Mouse (Mus musculus): Measurements from ENCODE around the gene Hoxc11. TPM values are rescaled to one million over a fixed set of nuclear protein-coding genes. Genes with fewer than 3 reads are reported as not detected.

The Hoxc11 gene
- 1 to 10 TPM; 8.4 to 9.6 TPM for total RNA-seq (2021)
- long read RNA-seq, experiment 1, partial matches to known transcripts = 0 of 1 reads
- long read RNA-seq, experiment 1, other reads (novel, unspliced or antisense) = 1 of 1 reads
- long read RNA-seq, experiment 2 = 0 reads

DNA sequence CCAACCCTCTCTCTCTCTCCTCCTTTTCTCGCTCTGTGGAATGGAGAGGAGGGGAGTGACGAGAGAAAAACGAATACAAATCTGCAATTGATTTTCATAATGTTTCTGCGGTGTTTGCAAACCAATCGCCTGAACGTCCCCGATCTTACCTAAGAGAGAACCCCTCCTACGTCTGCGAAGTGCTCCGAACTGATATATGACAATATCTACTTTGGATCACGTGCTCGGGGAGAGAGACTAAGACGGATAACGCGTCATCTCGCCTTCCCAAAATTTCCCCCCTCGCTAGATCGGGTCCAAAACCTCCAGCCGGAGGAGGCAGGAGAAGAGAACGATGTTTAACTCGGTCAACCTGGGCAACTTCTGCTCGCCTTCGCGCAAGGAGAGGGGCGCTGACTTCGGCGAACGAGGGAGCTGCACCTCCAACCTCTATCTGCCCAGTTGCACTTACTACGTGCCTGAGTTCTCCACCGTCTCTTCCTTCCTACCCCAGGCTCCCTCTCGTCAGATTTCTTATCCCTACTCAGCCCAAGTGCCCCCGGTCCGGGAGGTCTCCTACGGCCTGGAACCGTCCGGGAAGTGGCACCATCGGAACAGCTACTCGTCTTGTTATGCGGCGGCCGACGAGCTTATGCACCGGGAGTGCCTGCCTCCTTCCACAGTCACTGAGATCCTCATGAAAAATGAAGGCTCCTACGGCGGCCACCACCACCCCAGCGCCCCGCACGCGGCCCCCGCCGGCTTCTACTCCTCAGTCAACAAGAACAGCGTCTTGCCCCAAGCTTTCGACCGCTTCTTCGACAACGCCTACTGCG is at the start of gene Hoxc11:
Gene Hoxc11 (plus strand): TSS at position 236 of the 815 bp plus-strand sequence.
- no peak for DNase-seq

DNA sequence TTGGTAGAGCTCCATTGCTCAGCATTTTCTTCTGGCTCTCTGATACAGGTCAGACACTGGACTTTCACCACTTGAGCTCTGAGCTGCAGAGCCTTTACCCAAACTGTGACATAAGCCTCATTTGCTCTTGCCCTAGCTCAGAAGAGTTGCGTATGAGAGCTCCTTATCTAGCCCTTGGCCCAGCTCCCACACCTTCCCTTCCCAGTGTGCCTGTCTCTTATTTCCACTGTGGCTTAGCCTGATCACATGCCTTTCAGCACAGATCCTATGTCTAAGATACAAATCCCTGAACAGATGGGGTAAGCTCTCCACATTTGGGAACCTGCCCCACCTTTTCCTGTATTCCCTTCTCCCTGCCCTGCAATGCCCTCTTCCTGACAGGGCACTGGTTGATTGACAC is 49.3 kb upstream of the Hoxc11 start:
- DNase-seq = no peak

DNA sequence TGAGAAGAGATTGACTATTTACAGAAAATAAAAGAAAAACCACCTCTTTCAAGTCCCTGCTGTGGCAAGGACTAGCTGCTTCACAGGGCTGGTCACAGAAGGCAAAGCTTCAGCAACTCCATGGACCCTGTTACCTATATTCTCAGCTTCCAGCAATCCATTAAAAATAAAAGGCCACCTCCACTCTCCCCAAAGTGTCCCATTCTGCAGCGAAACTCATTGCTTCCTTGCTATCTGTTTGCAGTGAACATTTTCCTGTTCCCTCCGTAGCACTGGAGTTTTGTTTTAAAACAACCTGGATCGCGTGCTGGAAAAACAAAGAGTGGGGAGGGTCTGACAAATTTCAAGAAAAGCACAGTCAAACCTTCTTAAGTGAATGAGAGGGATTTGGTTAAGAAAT is 44.7 kb upstream of the Hoxc11 start:
- DNase-seq = no peak

DNA sequence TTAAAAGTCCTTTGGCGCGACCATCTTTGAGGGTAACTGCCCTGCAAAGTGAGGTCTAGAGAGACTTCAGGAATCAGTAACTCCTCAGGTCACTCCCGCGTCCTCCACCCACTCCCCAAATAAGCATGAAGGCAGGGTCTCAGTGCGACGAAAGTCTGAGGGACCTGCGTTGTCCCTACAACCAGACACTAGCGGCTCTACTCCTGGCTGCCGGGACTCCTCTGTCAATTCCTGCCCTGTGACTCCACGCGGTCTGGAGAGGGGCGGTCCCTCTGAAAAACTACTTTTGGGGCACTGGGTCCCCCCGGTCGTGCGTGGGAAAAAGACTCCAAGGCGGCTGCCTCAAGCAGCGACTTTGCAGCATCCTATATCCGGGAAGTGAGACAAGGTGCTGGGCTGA is 44.2 kb upstream of the Hoxc11 start:
- DNase-seq = no peak

DNA sequence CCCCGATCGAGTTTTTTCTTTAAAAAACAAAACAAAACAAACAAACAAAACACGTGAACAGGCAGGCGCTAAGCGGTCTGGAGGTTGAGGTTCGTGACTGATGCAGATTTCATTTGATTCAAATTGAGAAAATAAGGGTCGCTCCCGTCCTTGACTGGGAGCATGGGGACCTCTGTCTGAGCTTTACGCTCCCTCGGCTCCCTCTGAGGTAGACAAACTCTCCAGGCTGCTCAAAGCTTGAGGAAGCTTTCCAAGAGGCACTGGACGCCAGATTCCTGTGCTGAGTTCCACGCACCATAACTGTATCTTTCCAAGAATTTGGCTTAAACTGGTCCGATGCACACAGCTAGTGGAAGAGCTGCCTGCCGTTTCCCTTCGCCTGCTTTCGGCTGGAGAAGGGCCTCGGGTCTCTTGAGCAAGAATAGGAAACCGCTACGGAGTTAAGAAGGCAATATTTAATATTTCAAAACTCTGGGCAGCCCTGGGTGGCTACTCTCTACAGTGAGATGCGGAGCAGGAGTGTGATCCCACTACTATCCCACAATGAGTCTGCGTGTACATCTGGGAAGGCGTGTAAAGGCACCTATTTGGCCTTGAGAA is 43.6 kb upstream of the Hoxc11 start:
- no peak for DNase-seq

DNA sequence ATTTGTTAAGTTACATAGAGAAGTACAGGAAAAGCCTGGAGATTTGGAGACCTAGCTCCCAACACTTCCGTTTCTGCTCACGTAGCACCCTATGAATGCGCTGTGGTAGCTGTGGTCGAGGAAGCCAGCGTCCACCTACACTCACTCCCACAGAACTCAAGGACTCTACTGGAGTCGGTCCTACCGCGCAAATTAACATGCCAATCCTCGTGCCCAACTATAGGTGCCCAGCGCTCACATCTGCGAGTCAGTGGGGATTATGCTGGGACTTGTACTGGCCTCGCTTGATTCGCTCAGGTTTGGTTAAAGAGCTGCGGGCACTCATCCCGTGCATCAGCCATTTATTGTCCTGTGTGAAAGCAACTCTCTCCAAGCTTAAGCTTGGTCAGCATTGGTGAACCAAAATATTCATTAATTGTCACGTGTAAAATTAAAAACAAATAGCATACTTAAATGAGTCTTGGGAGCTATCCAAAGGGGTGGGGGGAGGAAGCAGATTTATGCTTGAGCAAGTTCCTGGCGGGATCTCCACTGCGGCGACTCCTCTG is 41.1 kb upstream of the Hoxc11 start:
- no peak for DNase-seq

DNA sequence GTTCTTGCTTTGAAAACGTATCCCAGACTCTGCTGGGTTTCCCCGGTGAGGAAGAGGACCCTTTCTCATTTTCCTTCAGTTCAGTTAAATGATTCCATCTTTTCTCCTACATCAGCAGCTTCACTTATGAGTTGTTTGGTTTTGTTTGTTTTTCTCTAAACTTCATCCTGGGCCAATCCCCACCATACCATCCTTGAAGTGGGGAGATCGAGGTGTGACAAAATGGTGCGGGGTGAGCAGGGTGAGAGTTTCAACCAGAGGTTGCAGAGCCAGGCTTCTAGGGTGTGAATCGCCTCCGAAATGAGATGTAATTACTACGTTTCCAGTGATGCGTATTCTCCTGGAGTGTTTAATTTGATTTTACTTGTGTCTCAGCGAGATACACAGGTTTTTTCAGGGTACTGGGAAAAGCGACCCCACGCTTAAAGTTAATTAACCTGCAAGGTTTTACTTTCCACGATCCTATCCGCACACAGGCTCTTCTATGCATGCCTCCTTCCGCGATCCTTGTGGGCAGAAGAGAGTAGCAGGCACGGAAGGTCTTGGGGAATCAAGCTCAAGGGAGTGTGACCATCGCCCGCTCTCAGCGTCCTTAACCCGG is 36.2 kb upstream of the Hoxc11 start:
- DNase-seq = no peak

DNA sequence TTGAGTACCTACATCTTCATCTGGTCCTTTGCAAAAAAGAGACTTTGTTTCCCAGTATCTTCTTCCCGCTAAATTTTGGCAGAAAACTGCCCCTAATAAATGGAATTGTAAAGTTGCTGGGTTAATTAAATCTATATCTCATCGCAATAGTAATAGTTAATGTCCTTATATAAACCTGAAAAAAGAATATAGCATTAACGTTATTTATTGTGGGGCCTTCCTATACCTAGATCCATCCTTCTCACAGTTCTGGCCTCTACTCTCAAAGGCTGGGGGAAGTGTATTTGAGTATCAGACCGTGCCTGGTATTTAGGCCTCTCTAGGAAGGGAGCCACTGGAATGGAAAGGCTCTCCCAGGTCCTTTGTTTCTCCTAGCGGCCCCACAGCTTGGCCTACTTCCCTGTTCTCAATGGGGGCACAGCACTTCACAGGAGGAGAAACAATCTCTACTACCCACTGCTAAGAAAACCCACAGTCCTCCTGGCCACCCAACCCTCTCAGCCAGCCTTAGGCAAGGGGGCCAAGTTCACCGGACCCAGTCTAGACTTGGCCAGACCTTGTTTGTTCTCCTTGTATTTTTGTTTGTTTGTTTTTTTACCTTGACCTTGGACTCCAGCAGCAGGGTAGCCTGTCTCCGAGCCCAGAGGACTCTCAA is 35.5 kb upstream of the Hoxc11 start:
- no peak for DNase-seq

DNA sequence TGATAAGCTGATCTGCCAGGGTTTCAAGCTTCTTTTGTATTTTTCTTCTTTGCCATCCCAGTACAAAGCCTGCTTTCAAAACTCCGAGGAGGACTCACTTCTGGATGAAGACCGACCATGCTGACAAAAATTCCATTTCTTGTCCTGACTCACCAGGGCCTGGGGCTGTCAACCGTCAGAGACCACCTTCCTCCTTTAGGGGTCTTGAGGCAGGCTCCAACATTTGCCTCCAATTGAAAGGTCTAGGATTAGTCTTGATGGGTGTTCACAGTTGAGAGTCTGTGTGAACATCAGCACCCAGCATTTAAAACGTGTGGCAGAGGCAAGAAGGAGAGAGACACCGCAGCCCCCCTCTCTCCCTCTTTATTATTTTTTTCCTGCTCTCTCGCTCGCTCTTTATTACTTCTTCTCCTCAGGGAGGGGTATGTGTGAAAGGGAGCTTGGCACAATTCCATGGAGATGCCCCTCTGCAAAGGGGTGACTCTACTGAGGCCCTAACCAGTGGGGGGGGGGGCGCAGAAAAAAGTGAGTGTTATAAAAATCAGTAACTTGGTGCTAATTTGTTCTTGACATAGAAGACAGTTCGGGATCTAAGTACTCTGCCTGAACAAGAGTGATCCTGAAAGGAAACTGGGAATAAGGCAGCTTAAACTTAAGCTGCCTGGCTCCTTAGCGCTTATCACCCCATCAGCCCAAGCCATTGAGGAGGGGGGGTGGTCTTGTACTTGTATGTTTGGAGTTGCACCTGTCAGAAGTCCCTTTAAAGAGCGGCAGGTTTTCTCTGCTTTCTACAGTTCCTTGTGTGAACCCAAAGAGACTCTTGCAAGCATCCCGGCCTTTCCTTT is 34.7 kb upstream of the Hoxc11 start:
- DNase-seq = no peak

DNA sequence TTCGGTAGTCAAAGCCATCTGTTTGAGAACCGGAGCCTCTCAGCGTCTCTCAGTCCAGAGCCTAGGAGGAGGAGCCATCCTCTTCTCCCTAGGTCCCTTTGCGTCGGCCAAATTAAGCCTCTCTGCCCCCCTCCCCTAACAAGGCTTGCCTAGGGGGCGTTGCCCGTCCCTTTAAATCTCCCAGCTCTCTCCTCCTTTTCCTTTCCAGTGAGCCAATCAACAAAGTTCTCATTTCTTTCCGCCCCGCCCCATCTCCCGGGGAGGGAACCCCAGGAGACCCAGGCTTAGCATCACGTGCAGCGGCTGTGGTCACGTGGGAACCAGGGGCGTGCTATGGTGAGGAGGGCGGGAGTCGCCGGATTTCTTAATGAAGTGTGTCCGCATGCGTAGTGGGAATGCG is 33.6 kb upstream of the Hoxc11 start:
- peak; percentile 67 for DNase-seq

DNA sequence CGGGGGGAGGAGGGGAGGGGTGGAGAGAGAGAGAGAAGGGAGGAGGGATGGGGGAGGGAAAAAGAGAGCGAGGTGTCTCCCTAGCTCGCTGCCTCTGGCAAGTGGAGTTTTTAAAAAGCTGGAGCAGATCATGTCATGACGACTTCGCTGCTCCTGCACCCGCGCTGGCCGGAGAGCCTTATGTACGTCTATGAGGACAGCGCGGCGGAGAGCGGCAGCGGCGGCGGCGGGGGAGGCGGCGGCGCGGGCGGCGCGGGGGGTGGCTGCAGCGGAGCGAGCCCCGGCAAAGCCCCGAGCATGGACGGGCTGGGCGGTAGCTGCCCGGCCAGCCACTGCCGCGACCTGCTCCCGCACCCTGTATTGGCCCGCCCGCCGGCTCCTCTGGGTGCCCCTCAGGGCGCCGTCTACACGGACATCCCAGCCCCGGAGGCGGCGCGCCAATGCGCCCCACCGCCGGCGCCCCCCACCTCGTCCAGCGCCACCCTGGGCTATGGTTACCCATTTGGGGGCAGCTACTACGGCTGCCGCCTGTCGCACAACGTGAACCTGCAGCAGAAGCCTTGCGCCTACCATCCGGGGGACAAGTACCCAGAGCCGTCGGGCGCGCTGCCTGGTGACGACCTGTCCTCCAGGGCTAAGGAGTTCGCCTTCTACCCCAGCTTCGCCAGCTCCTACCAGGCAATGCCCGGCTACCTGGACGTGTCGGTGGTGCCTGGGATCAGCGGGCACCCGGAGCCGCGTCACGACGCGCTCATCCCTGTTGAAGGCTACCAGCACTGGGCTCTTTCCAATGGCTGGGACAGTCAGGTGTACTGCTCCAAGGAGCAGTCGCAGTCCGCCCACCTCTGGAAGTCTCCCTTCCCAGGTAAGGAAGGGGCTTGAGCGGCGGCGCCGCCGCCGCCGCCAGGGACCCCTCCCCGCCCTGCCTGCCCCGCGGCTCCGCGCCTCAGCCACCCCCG is 32.9 kb upstream of the Hoxc11 start, which contains the start of gene Hoxc13:
Gene Hoxc13 (plus strand): TSS at position 51 of the 959 bp plus-strand sequence.
- DNase-seq = peak; percentile 30

DNA sequence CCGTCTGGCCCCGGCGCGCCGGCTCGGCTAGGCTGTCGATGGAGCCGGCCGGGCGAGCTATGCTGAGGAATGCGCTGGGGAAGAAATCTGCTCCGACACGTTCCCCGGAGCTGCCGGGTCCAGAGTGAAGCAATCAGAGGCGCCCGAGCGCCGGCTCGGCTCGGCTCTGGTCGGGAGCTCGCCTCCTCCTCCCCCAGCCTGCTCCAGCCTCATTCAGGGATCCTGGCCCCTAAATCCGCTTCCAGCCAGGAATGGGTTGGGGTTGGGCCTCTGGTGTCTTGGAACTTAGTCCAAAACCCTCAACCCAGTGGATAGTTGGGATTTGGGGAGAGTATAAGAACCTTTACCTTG is 32.2 kb upstream of the Hoxc11 start:
- peak; percentile 50 for DNase-seq

DNA sequence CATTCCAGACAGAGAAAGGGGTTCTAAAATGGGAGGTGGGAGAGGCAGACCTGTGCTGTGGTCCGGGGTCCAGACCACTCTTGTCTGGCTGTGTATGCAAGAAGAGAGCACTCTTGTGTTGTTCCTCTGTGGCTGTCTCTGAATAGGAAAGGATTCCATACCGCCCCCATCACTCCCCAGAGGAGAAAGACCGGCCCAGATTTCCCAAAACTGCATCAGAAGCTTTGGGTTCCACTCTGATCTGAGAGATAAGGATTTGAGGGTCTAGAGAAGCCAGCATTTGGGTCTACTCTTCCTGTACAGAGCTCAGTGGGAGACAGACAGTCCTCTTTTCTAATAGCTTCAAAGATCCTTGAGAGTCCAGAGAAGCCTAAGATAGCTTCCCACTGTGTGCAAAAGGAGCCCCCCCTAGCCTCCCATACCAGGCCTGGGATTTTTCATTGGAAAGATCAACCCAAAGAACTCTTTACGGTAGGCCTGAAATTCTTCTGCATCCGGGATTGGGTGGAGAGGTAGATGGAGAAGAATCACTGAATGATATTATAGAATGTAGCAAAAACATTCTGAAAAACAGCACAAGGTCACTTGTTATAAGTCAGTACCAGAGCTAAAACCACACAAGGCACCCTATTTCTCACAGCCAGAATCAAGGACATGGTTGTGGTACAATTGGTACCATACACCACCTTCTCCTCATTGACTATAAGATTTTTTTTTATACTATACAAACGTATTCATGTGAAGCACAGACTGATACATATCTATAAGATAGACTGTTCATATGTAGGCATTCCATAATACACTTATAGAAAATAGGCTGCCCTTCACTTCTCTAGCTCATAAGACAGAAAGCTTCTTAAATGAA is 31.4 kb upstream of the Hoxc11 start:
- no peak for DNase-seq

DNA sequence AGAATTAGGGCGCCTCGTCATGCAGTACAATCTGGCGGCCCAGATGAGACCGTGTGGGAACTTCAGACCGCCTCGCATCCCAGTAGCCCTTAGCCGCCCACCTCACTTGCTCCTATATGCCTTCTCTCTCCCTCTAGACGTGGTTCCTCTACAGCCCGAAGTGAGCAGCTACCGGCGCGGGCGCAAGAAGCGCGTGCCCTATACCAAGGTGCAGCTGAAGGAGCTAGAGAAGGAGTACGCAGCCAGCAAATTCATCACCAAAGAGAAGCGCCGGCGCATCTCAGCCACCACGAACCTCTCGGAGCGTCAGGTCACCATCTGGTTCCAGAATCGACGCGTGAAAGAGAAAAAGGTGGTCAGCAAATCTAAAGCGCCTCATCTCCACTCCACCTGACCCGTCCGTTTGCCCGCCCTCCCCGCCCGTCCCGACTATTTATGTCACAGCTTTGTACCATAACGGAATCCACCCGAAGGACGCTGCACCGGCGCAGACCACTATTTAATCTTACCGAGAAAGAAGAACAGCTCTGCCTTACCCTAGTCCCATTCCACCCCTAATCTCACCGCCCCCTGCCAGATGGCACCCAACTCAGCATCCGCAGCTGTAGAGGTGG is 27.1 kb upstream of the Hoxc11 start:
- DNase-seq = no peak

DNA sequence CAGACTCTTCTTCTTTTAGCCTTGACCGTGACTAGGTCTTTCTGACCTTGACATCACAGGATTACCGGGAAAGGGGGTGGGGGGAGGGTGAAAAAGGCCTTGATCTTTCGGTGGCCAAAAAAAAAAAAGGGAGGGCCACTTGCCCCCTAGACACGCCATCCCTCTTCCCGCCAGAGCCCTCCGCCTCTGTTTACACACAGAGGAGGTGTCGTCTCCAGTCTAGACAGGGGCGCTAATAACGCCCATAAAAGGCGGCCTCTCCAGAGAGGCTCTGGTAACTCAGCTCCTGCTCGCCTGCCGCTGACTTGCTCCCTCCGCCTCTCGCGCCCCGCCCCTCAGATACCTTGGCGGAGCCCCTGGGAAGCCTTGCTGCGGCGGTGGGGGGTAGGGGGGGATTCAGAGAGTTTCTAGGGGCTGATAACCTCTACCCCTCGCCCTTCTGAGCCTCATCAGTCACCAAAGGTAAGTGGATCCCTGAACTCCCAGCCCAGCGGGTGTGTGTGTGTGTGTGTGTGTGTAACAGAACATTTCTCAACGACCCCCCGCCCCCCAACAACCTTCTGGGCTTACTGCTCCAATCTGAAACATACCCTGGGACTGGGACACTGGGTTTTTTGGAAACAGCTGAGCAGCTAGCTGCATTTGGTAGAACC is 22.4 kb upstream of the Hoxc11 start:
- DNase-seq = no peak

DNA sequence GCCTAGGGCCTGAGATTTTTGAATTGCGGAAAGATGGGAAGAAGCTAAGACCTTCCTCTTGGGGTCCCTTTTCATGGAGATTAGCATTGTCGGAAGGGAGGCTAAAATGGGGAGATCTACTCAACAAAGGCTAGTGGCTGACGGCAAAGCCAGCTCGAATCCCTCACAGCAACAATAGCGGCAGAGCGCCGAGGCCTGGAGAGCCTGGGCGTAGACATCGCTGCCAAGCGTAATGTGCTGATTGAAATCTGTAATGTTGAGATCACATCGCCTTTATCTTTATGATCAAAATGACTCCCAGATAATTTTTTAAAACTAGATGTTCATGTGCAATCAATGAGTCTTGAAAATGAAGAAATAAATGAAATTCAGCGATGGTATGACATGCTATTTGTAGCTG is 19.8 kb upstream of the Hoxc11 start:
- no peak for DNase-seq

DNA sequence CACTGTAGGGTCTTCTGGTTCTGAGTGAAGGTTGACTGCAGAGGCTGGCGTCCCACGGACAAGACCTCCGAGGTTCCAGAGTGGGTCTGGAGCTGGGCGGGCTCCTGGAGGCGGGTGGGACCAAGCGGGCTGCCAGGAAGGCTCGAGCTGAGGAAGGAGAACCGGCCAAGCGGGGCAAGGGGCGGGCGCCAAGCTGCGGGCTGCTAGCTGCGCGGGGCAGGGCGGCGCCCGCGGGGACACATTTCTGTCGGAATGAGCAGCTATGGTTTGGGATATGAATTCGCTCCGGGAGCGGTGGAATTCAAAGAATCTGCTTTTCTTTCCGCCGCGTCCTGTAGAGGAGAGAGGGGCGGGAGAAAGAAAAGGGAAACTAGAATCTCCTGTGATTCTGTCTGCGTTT is 19.3 kb upstream of the Hoxc11 start:
- DNase-seq = no peak

DNA sequence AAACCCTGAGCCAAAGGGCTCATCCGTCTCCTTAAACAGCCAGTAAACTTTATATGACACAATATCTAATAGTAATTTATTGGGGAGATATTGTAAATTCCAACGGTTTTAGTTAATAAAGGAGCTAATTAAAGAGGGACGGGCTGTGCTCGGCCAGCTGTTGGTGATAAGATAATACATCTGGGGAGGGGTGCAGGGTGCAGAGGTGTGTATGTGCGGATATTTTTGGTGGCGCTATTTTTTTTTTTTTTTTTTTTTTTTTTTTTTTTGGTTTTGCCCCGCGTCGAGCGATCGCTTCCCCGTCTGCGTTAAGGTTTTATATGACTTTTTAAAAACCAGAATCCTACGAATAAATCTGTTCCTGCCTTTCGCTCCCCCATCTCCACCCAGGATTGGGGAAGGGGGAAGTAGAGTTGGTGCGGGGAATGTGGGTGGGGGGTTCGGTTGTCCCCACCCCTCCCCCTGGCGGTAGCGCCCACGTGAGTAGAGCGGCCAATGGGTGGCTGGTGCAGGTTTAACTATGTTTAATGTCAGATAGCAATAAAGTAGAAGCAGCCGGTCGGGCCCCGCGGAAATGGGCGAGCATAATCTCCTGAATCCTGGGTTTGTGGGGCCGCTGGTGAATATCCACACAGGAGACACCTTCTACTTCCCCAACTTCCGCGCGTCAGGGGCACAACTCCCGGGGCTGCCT is 17.8 kb upstream of the Hoxc11 start, which contains the start of gene Hoxc12:
Gene Hoxc12 (plus strand): TSS at position 479 of the 694 bp plus-strand sequence.
- no peak for DNase-seq

Measured in gastrocnemius, postnatal 10 days (tissue).